Mouse (Mus musculus): ENCODE measurements around the gene G6pc2. TPM values are rescaled to one million over a fixed set of nuclear protein-coding genes. Genes with fewer than 3 reads are reported as not detected.

The G6pc2 gene
- polyA plus RNA-seq (2012; rRNA removed), result 0.11 TPM in 1 of 2 replicates, not detected in the other

DNA sequence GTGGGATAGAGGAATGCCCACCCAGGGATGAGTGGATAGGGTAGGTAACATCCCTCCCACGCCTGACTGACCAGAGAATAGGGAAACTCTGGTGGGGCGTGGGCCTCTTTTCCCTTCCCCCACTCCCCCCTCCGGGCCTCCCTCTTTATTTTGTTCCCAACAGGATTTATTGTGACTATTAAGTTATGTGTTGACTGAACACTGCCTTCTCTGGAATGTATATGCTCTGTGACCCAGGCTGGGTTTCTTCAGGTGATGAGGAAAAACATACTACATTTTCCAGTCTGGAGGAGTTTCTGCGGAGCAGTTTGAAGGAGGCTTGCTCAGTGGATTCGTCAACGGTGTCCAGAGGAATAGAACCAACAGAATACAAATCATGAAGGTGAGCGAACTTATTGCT lies at the start of gene G6pc2:
TSS of gene G6pc2 (plus strand) at position 301 of the 400 bp plus-strand sequence.

DNA sequence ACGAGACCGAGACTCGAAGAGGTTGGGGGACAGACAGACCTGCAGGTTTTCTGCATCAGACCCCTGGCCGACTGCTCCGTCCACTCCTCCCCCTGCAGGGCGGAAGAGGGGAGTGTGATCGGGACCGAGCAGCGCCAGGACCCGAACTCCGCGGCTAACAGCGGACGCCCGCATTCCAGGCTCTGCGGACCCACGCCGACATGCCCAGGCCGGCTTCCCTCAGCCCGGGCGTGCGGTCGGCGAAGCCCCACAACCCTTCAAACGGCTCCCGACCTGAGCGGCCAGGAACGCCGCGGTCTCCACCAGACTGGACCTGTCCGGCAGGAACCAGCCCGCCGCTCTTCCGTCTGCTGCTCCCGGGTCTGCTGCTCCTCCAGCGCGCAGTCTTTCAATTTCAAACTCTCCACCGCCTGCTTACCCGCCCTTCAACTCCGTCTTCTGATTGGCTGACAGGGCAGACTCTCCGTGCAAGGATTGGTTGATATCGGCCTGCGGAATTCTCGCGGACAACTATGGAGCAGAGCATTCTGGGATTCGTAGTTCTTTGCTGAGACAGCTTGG lies 5.0 kb upstream of the G6pc2 start, which contains the start of gene Spc25:
TSS of gene Spc25 (minus strand) at position 404 of the 561 bp plus-strand sequence.

Other genes with a start within 250 kb of the G6pc2 start
- 6.4 and 8.6 TPM in 2 replicates for gene Nostrin, start 75.3 kb upstream of the G6pc2 start, polyA plus RNA-seq (2012; rRNA removed)
- 28.4 and 31.3 TPM in 2 replicates for gene Spc25, start 4.9 kb upstream of the G6pc2 start, polyA plus RNA-seq (2012; rRNA removed)
- gene Abcb11, start 131.5 kb downstream of the G6pc2 start, polyA plus RNA-seq (2012; rRNA removed), result 54.5 and 73.3 TPM in 2 replicates
- 0.58 and 0.67 TPM in 2 replicates for gene Dhrs9, start 169.4 kb downstream of the G6pc2 start, polyA plus RNA-seq (2012; rRNA removed)

Data from liver, embryonic 18 days (tissue).